Mouse (Mus musculus) CD4-positive naive resting alpha-beta T cell, adult 76 days (primary cell): ENCODE results near the gene Ing5. TPM values are rescaled to one million over a fixed set of nuclear protein-coding genes. Genes with fewer than 3 reads are reported as not detected.

Experiments used
- total RNA-seq: library from RNA; stranded (reverse); gene quantifications from one replicate; pipeline ENCODE4 v1.2.4, GENCODE M21; 2023

The Ing5 gene
- total RNA-seq, result 46.6 TPM

GRCm38 (mm10) chr1:93803556-93804507 is at the start of gene Ing5:
Gene Ing5 (plus strand): TSS chr1:93803965.

GRCm38 (mm10) chr1:93754573-93755290 is 49.0 kb upstream of the Ing5 start, which contains the start of gene Thap4:
Gene Thap4 (minus strand): TSS chr1:93754864.

GRCm38 (mm10) chr1:93801741-93802238 is 2.0 kb upstream of the Ing5 start, which contains the start of gene Dtymk:
Gene Dtymk (minus strand): TSS chr1:93801934.

GRCm38 (mm10) chr1:93824609-93825008 is 20.8 kb downstream of the Ing5 start, which contains the start of gene D2hgdh:
Gene D2hgdh (plus strand): TSS chr1:93824909.

GRCm38 (mm10) chr1:93861048-93861447 is 57.3 kb downstream of the Ing5 start, which contains the start of gene Gal3st2:
Gene Gal3st2 (plus strand): TSS chr1:93861306.

Other genes starting within 250 kb of the Ing5 start
- 111 TPM for gene Stk25, start 145.3 kb upstream of the Ing5 start, total RNA-seq
- gene Bok, start 118.3 kb upstream of the Ing5 start, total RNA-seq, result not detected
- gene Atg4b, start 52.5 kb upstream of the Ing5 start, total RNA-seq, result 89.9 TPM
- gene Thap4, start 49.1 kb upstream of the Ing5 start, total RNA-seq, result 16.8 TPM
- 47.2 TPM for gene Dtymk, start 2.0 kb upstream of the Ing5 start, total RNA-seq
- 28.2 TPM for gene D2hgdh, start 20.9 kb downstream of the Ing5 start, total RNA-seq
- gene Gal3st2, start 57.3 kb downstream of the Ing5 start, total RNA-seq, result not detected
- 0.79 TPM for gene Gal3st2b, start 114.3 kb downstream of the Ing5 start, total RNA-seq
- 0.12 TPM for gene Gal3st2c, start 186.5 kb downstream of the Ing5 start, total RNA-seq
- not detected for gene Neu4, start 216.5 kb downstream of the Ing5 start, total RNA-seq
- gene Pdcd1, start 248.6 kb downstream of the Ing5 start, total RNA-seq, result 3.3 TPM